Mouse (Mus musculus): ENCODE measurements around the gene Ptprd. TPM values are rescaled to one million over a fixed set of nuclear protein-coding genes. Genes with fewer than 3 reads are reported as not detected.

The Ptprd gene
- polyA plus RNA-seq, 1 experiment from 2014 or later: 13.8 TPM

GRCm38 (mm10) chr4:76312593-76312992 is 1899.2 kb downstream of the Ptprd start:
- Histone ChIP-seq H3K9me3 (ENCODE audit: control insufficient read depth) (no peaks in the 10 kb centered on the region), H3K9ac (ENCODE audit: low read depth, low read length) (no peak overlapping the region), H3K4me2 (replicated peaks; ENCODE audit: low read depth) (no peak overlapping the region), H3K4me1 (replicated peaks; ENCODE audit: control insufficient read depth, insufficient read depth, low read length) (no peaks in the 10 kb centered on the region), H3K27ac (ENCODE audit: low read depth, low read length) (no peak overlapping the region), H3K36me3 (ENCODE audit: control insufficient read depth, insufficient read depth) (no peaks in the 10 kb centered on the region), H3K4me3 (ENCODE audit: low read depth, low read length) (no peak overlapping the region), H3K27me3 (replicated peaks; ENCODE audit: control insufficient read depth, insufficient read depth, low read length) (no peaks in the 10 kb centered on the region)
- ATAC-seq: no peak
- 88% methylated on average over 3 of the region's 3 CpGs for WGBS
- TF ChIP-seq CTCF (IDR thresholded peaks at IDR 0.05; ENCODE audit: low read depth): no peak

GRCm38 (mm10) chr4:76305987-76306386 is 1905.8 kb downstream of the Ptprd start:
- no peak overlapping the region for H3K4me2 ChIP-seq (replicated peaks; ENCODE audit: low read depth)
- 80% methylated on average over 5 of the region's 5 CpGs for WGBS
- no peak overlapping the region for H3K9ac ChIP-seq (ENCODE audit: low read depth, low read length)

GRCm38 (mm10) chr4:76297375-76297774 is 1914.4 kb downstream of the Ptprd start:
- H3K9me3 ChIP-seq (ENCODE audit: control insufficient read depth): no peaks in the 10 kb centered on the region
- no peaks in the 10 kb centered on the region for H3K4me1 ChIP-seq (replicated peaks; ENCODE audit: control insufficient read depth, insufficient read depth, low read length)
- H3K4me3 ChIP-seq (ENCODE audit: low read depth, low read length): no peak overlapping the region
- no peaks in the 10 kb centered on the region for H3K36me3 ChIP-seq (ENCODE audit: control insufficient read depth, insufficient read depth)
- H3K4me2 ChIP-seq (replicated peaks; ENCODE audit: low read depth): no peak overlapping the region
- no peak overlapping the region for H3K27ac ChIP-seq (ENCODE audit: low read depth, low read length)
- no peak overlapping the region for H3K9ac ChIP-seq (ENCODE audit: low read depth, low read length)
- H3K27me3 ChIP-seq (replicated peaks; ENCODE audit: control insufficient read depth, insufficient read depth, low read length): no peaks in the 10 kb centered on the region
- 71% methylated on average over 3 of the region's 3 CpGs for WGBS
- no peak for ATAC-seq
- no peak for TF ChIP-seq CTCF (IDR thresholded peaks at IDR 0.05; ENCODE audit: low read depth)

More at GRCm38 (mm10) chr4:76305987-76306386, 1905.8 kb downstream of the Ptprd start:
- ATAC-seq: no peak
- H3K4me3 ChIP-seq (ENCODE audit: low read depth, low read length): no peak overlapping the region
- no peaks in the 10 kb centered on the region for H3K9me3 ChIP-seq (ENCODE audit: control insufficient read depth)
- no peak for TF ChIP-seq CTCF (IDR thresholded peaks at IDR 0.05; ENCODE audit: low read depth)
- H3K27ac ChIP-seq (ENCODE audit: low read depth, low read length): no peak overlapping the region
- H3K27me3 ChIP-seq (replicated peaks; ENCODE audit: control insufficient read depth, insufficient read depth, low read length): no peaks in the 10 kb centered on the region
- H3K36me3 ChIP-seq (ENCODE audit: control insufficient read depth, insufficient read depth): no peaks in the 10 kb centered on the region
- H3K4me1 ChIP-seq (replicated peaks; ENCODE audit: control insufficient read depth, insufficient read depth, low read length): no peaks in the 10 kb centered on the region

GRCm38 (mm10) chr4:76292733-76293357 is 1918.9 kb downstream of the Ptprd start:
- H3K9me3 ChIP-seq (ENCODE audit: control insufficient read depth): no peaks in the 10 kb centered on the region
- no peaks in the 10 kb centered on the region for H3K4me1 ChIP-seq (replicated peaks; ENCODE audit: control insufficient read depth, insufficient read depth, low read length)
- no peak overlapping the region for H3K4me2 ChIP-seq (replicated peaks; ENCODE audit: low read depth)
- H3K9ac ChIP-seq (ENCODE audit: low read depth, low read length): no peak overlapping the region
- WGBS: 74% methylated on average over 8 of the region's 8 CpGs
- no peak overlapping the region for H3K4me3 ChIP-seq (ENCODE audit: low read depth, low read length)
- H3K36me3 ChIP-seq (ENCODE audit: control insufficient read depth, insufficient read depth): no peaks in the 10 kb centered on the region
- no peaks in the 10 kb centered on the region for H3K27me3 ChIP-seq (replicated peaks; ENCODE audit: control insufficient read depth, insufficient read depth, low read length)
- no peak for ATAC-seq
- TF ChIP-seq CTCF (IDR thresholded peaks at IDR 0.05; ENCODE audit: low read depth): no peak
- H3K27ac ChIP-seq (ENCODE audit: low read depth, low read length): no peak overlapping the region

GRCm38 (mm10) chr4:76290484-76290818 is 1921.3 kb downstream of the Ptprd start:
- ATAC-seq: no peak

GRCm38 (mm10) chr4:76289612-76290483 is 1921.9 kb downstream of the Ptprd start:
- Histone ChIP-seq H3K4me2 (replicated peaks; ENCODE audit: low read depth) (no peak overlapping the region), H3K4me3 (ENCODE audit: low read depth, low read length) (no peak overlapping the region), H3K9me3 (ENCODE audit: control insufficient read depth) (no peaks in the 10 kb centered on the region), H3K9ac (ENCODE audit: low read depth, low read length) (no peak overlapping the region), H3K4me1 (replicated peaks; ENCODE audit: control insufficient read depth, insufficient read depth, low read length) (no peaks in the 10 kb centered on the region), H3K36me3 (ENCODE audit: control insufficient read depth, insufficient read depth) (no peaks in the 10 kb centered on the region), H3K27me3 (replicated peaks; ENCODE audit: control insufficient read depth, insufficient read depth, low read length) (no peaks in the 10 kb centered on the region), H3K27ac (ENCODE audit: low read depth, low read length) (no peak overlapping the region)
- ATAC-seq: no peak
- WGBS: 58% methylated on average over 12 of the region's 12 CpGs
- no peak for TF ChIP-seq CTCF (IDR thresholded peaks at IDR 0.05; ENCODE audit: low read depth)

More at GRCm38 (mm10) chr4:76290484-76290818, 1921.3 kb downstream of the Ptprd start:
- H3K4me2 ChIP-seq (replicated peaks; ENCODE audit: low read depth): no peak overlapping the region
- no peak for TF ChIP-seq CTCF (IDR thresholded peaks at IDR 0.05; ENCODE audit: low read depth)
- H3K36me3 ChIP-seq (ENCODE audit: control insufficient read depth, insufficient read depth): no peaks in the 10 kb centered on the region
- no peaks in the 10 kb centered on the region for H3K9me3 ChIP-seq (ENCODE audit: control insufficient read depth)
- H3K27me3 ChIP-seq (replicated peaks; ENCODE audit: control insufficient read depth, insufficient read depth, low read length): no peaks in the 10 kb centered on the region
- H3K4me1 ChIP-seq (replicated peaks; ENCODE audit: control insufficient read depth, insufficient read depth, low read length): no peaks in the 10 kb centered on the region
- H3K4me3 ChIP-seq (ENCODE audit: low read depth, low read length): no peak overlapping the region
- no peak overlapping the region for H3K9ac ChIP-seq (ENCODE audit: low read depth, low read length)
- no peak overlapping the region for H3K27ac ChIP-seq (ENCODE audit: low read depth, low read length)
- WGBS: 95% methylated on average over 1 of the region's 1 CpGs
